Mouse (Mus musculus) midbrain, embryonic 13.5 days (tissue): Measurements from ENCODE around the gene Dnah14. TPM values are rescaled to one million over a fixed set of nuclear protein-coding genes. Genes with fewer than 3 reads are reported as not detected.

Experiments
- ATAC-seq: fragments of 200-750 bp; cut with Nextera tagmentation; 2 replicates; pipeline ENCODE4 v1.8.0; 2017; ENCODE audit warnings: mild to moderate bottlenecking, moderate TSS enrichment, moderate library complexity
- H3K27ac ChIP-seq: fragments of 300-500 bp; sonication (generic); 2 replicates; pipeline ENCODE4 v1.5.1; 2015; ENCODE audit warnings: inconsistent platforms, mild to moderate bottlenecking, moderate library complexity
- H3K27me3 ChIP-seq: fragments of 300-500 bp; sonication (generic); 2 replicates; pipeline ENCODE4 v1.6.1; 2015; ENCODE audit warnings: mild to moderate bottlenecking, inconsistent platforms
- H3K36me3 ChIP-seq: fragments of 300-500 bp; sonication (generic); 2 replicates; pipeline ENCODE4 v1.6.1; 2015; ENCODE audit warnings: mild to moderate bottlenecking, inconsistent platforms
- H3K4me1 ChIP-seq: fragments of 300-500 bp; sonication (generic); replicated peaks from 2 replicates; pipeline ENCODE4 v1.6.1; 2015; ENCODE audit warnings: inconsistent platforms
- H3K4me2 ChIP-seq: fragments of 300-500 bp; sonication (generic); replicated peaks from 2 replicates; pipeline ENCODE4 v1.6.1; 2015; ENCODE audit warnings: moderate library complexity, mild to moderate bottlenecking, inconsistent platforms
- H3K4me3 ChIP-seq: fragments of 300-500 bp; sonication (generic); replicated peaks from 2 replicates; pipeline ENCODE4 v1.5.1; 2015; ENCODE audit warnings: mild to moderate bottlenecking, inconsistent platforms
- H3K9ac ChIP-seq: fragments of 300-500 bp; sonication (generic); replicated peaks from 2 replicates; pipeline ENCODE4 v1.6.1; 2015; ENCODE audit warnings: mild to moderate bottlenecking, inconsistent platforms
- H3K9me3 ChIP-seq: fragments of 300-500 bp; sonication (generic); 2 replicates; pipeline ENCODE4 v1.6.1; 2016; ENCODE audit warnings: mild to moderate bottlenecking, inconsistent platforms
- WGBS: fragments of 180-500 bp; shearing (Covaris S2); methylation state at CpG from one replicate; pipeline ENCODE4 v1.1.7; 2015; 5-methylcytosine and 5-hydroxymethylcytosine counted together
- polyA plus RNA-seq: library from polyadenylated mRNA; unstranded; fragments of >200 nt; fragmentation: Nextera tagmentation; extraction: Ambion mirVana; gene quantifications from 2 replicates; pipeline ENCODE4 v1.2.1, GENCODE M21; 2015

Dnah14 gene
- polyA plus RNA-seq, 1 experiment from 2014 or later = 0.73 TPM

DNA sequence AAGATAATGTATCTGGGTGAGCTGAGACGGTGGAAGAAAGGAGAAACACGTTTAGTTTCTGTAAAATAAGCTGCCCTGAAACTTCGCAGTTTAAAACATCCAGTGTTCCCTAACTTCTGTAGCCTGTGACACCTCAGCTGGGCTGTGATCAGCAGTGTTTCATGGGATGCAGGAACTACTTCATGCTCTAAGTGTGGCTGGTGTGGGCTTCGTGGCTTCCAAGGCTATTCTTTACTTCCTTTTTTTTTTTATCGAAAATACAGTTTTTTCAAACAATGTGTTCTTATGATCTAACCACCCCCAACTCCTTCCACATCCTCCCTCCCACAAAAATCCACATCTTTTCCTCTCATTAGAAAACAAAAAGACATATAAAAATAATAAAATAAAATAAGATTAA is 20.9 kb upstream of the Dnah14 start:
- no peak overlapping the region for H3K4me2 ChIP-seq
- no peak overlapping the region for H3K4me3 ChIP-seq
- H3K9ac ChIP-seq = no peak overlapping the region
- WGBS = 89% methylated on average over 5 of the region's 5 CpGs
- peaks cover 15% of the 10 kb centered on the region for H3K4me1 ChIP-seq
- H3K27me3 ChIP-seq = no peaks in the 10 kb centered on the region
- H3K27ac ChIP-seq = no peak overlapping the region
- no peaks in the 10 kb centered on the region for H3K36me3 ChIP-seq
- no peak for ATAC-seq
- no peaks in the 10 kb centered on the region for H3K9me3 ChIP-seq

DNA sequence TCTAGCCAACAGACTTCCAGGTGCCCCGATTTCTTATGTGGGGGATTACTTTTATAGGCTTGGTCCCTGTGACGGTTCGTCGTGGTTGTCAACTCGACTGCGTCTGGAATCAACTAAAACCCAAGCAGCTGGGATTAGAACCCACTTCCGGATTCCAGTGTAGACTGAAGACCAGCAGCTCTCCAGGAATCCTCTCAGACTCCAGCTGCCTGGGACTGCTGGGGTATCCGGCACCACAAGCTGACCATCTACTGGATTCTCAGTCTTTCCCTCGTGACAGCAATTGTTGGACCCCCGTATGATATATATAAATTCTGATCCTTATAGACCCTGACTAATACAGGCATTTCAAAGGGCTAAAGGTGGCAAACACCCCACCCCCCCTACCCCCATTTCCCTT is 16.7 kb upstream of the Dnah14 start:
- no peak overlapping the region for H3K4me2 ChIP-seq
- H3K27ac ChIP-seq = no peak overlapping the region
- ATAC-seq = no peak
- H3K9me3 ChIP-seq = no peaks in the 10 kb centered on the region
- WGBS = 72% methylated on average over 10 of the region's 10 CpGs
- peaks cover 14% of the 10 kb centered on the region; the same call in 1 of the 2 replicates for H3K4me1 ChIP-seq
- H3K9ac ChIP-seq = no peak overlapping the region
- H3K27me3 ChIP-seq = no peaks in the 10 kb centered on the region
- no peak overlapping the region for H3K4me3 ChIP-seq
- no peaks in the 10 kb centered on the region for H3K36me3 ChIP-seq

- H3K9me3 ChIP-seq = no peaks in the 10 kb centered on the region
- ATAC-seq = no peak
- H3K4me1 ChIP-seq = peaks cover 14% of the 10 kb centered on the region; the same call in 1 of the 2 replicates
- no peaks in the 10 kb centered on the region for H3K27me3 ChIP-seq
- WGBS = 83% methylated on average over 6 of the region's 6 CpGs
- no peak overlapping the region for H3K9ac ChIP-seq
- no peak overlapping the region for H3K27ac ChIP-seq
- no peaks in the 10 kb centered on the region for H3K36me3 ChIP-seq
- H3K4me3 ChIP-seq = no peak overlapping the region
- no peak overlapping the region for H3K4me2 ChIP-seq
Measured at GRCm38 (mm10) chr1:181560325-181560724, 16.0 kb upstream of the Dnah14 start.

- Histone ChIP-seq H3K27me3 (no peaks in the 10 kb centered on the region), H3K36me3 (no peaks in the 10 kb centered on the region), H3K9me3 (no peaks in the 10 kb centered on the region), H3K4me1 (peaks cover 14% of the 10 kb centered on the region; the same call in 1 of the 2 replicates), H3K4me3 (no peak overlapping the region), H3K9ac (no peak overlapping the region), H3K27ac (no peak overlapping the region), H3K4me2 (no peak overlapping the region)
- WGBS = 52% methylated on average over 9 of the region's 9 CpGs
- ATAC-seq = no peak
Measured at GRCm38 (mm10) chr1:181560896-181561767, 15.2 kb upstream of the Dnah14 start.

GRCm38 (mm10) chr1:181561768-181562444 is 14.5 kb upstream of the Dnah14 start:
- ATAC-seq = no peak
- no peaks in the 10 kb centered on the region for H3K27me3 ChIP-seq
- H3K9me3 ChIP-seq = no peaks in the 10 kb centered on the region
- H3K4me1 ChIP-seq = peaks cover 14% of the 10 kb centered on the region; the same call in 1 of the 2 replicates
- 13% methylated on average over 8 of the region's 8 CpGs for WGBS
- H3K36me3 ChIP-seq = no peaks in the 10 kb centered on the region
- H3K4me2 ChIP-seq = no peak overlapping the region
- H3K4me3 ChIP-seq = no peak overlapping the region
- no peak overlapping the region for H3K9ac ChIP-seq
- no peak overlapping the region for H3K27ac ChIP-seq

DNA sequence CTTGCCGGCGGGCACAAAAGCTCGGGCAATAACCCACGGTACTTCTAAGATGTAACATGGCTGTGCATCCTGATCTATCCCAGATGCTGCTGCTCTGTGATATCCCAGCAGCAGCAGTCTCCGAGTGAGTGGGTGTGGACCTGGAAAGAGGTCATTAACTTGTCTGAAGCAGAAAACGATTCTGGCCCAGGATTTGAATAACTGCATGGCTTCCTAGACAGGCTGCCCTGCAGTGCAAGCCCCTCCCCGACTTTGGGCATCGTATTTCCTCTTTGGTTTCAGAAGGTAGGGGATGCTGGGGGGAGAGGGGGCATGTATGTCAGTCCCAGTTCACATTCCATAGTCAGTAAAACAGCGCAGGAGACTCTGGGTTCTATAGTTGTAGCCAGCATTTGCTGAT is 6.9 kb upstream of the Dnah14 start:
- ATAC-seq = no peak
- Histone ChIP-seq H3K36me3 (no peaks in the 10 kb centered on the region), H3K4me3 (no peak overlapping the region), H3K27ac (no peak overlapping the region), H3K27me3 (no peaks in the 10 kb centered on the region), H3K4me2 (no peak overlapping the region), H3K9me3 (no peaks in the 10 kb centered on the region), H3K9ac (no peak overlapping the region), H3K4me1 (peaks cover 3% of the 10 kb centered on the region; the same call in 1 of the 2 replicates)
- WGBS = 86% methylated on average over 9 of the region's 9 CpGs

GRCm38 (mm10) chr1:181583152-181583551 is 6.8 kb downstream of the Dnah14 start:
- H3K36me3 ChIP-seq = no peaks in the 10 kb centered on the region
- 64% methylated on average over 8 of the region's 8 CpGs for WGBS
- H3K4me2 ChIP-seq = no peak overlapping the region
- H3K9ac ChIP-seq = no peak overlapping the region
- no peak overlapping the region for H3K4me3 ChIP-seq
- ATAC-seq = no peak
- no peaks in the 10 kb centered on the region for H3K27me3 ChIP-seq
- H3K9me3 ChIP-seq = no peaks in the 10 kb centered on the region
- H3K4me1 ChIP-seq = 0 out of 2 replicates have a peak, but pooled peaks cover 4% of the 10 kb centered on the region
- H3K27ac ChIP-seq = no peak overlapping the region

DNA sequence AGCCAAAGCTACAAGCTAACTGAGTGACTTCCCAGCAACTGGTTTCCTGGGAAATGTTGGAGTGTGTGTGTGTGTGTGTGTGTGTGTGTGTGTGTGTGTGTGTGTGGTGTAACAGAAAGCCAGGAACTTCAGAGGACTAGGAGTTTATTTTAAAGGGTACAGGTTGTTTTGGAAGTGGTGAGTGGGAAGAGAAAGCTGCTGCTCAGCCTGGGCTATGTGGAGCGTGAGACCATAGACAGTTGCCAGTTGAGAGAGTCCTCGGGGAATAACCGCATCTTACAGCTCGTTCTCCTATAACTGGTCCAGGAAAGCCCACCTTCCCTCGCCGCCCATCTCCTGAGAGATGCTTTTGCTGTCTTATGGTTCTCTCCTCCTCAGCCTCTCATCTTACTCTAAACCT is 12.8 kb downstream of the Dnah14 start:
- Histone ChIP-seq H3K4me3 (no peak overlapping the region), H3K27ac (no peak overlapping the region), H3K4me1 (no peaks in the 10 kb centered on the region), H3K36me3 (no peaks in the 10 kb centered on the region), H3K9me3 (no peaks in the 10 kb centered on the region), H3K27me3 (no peaks in the 10 kb centered on the region), H3K4me2 (no peak overlapping the region), H3K9ac (no peak overlapping the region)
- WGBS = 84% methylated on average over 6 of the region's 6 CpGs
- no peak for ATAC-seq

DNA sequence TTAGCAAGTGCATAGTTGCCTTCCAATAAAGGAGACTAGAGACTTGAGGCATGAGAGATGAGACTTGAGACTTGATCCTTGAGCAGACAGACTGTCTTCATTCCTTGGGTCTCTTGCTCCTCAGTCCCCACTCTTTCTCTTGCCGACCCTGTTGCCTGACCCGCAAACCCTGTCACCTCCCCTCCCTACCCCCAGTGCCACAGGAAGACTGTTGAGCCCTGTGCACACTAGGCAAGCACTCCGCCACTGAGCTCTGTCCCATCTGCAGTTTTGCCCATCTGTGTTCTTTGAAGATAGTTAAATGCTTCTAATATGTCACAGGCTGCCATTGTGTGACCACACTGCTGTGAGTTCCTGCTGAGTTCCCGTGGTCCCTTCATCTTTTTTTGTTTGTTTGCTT is 23.0 kb downstream of the Dnah14 start:
- H3K4me1 ChIP-seq = no peaks in the 10 kb centered on the region
- no peak overlapping the region for H3K4me2 ChIP-seq
- H3K9me3 ChIP-seq = no peaks in the 10 kb centered on the region
- no peak overlapping the region for H3K4me3 ChIP-seq
- no peaks in the 10 kb centered on the region for H3K36me3 ChIP-seq
- no peaks in the 10 kb centered on the region for H3K27me3 ChIP-seq
- ATAC-seq = no peak
- no peak overlapping the region for H3K9ac ChIP-seq
- 53% methylated on average over 4 of the region's 4 CpGs for WGBS
- H3K27ac ChIP-seq = no peak overlapping the region

DNA sequence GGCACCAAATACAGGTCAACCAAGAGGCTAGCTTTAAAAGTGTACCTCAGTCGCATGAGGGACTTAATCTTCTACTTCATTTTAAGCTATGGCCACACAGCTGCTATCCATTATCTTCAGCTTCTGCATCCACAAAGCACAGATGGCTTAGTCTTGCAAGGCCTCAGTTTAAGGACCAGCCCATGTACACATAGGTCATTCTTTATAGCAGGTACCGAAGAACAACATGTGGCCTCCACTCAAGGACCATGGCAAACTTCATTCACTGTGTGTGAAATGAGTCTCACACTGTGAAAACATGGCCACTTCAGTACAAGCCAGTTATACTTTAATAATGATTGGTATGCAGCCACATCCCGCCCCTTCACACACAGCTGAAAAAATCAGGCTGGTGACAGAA is 34.8 kb downstream of the Dnah14 start:
- no peak for ATAC-seq
- Histone ChIP-seq H3K9me3 (no peaks in the 10 kb centered on the region), H3K27ac (no peak overlapping the region), H3K4me2 (no peak overlapping the region), H3K9ac (no peak overlapping the region), H3K4me1 (no peaks in the 10 kb centered on the region), H3K36me3 (no peaks in the 10 kb centered on the region), H3K27me3 (no peaks in the 10 kb centered on the region), H3K4me3 (no peak overlapping the region)
- 71% methylated on average over 3 of the region's 3 CpGs for WGBS

DNA sequence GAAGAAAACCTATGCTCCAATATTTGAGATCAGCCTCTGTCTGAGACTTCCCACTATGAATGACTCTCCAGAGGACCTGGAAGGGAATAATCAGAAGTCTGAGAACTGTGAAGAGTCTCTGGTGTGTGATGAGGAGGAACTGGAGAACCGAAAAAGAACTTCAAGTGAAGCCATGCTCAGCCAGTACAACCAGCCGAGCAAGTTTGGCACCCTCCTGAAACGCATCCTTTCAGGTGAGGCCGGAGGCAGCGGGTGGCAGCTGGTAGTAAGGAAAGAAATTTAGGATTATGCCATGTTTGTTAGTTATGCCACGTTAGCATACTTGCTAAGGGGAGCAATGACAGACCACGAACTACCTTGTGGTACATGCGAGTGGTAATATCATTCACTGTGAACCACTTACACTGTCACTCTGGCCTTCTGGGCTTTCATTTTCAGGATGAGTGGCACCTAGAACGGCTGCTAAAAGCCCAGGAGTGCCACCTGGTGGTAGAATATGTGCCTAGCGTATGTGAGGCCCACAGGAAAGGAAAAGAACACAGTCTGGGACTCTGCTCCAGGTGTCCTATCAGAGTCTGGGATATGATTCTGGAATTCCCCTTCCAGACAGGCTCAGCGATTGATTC is 39.6 kb downstream of the Dnah14 start:
- Histone ChIP-seq H3K27me3 (no peaks in the 10 kb centered on the region), H3K4me1 (no peaks in the 10 kb centered on the region), H3K4me3 (no peak overlapping the region), H3K36me3 (no peaks in the 10 kb centered on the region), H3K9ac (no peak overlapping the region), H3K27ac (no peak overlapping the region), H3K4me2 (no peak overlapping the region), H3K9me3 (no peaks in the 10 kb centered on the region)
- WGBS = 45% methylated on average over 11 of the region's 11 CpGs
- no peak for ATAC-seq

- Histone ChIP-seq H3K4me2 (no peak overlapping the region), H3K27me3 (no peaks in the 10 kb centered on the region), H3K4me1 (no peaks in the 10 kb centered on the region), H3K27ac (no peak overlapping the region), H3K9me3 (no peaks in the 10 kb centered on the region), H3K36me3 (no peaks in the 10 kb centered on the region), H3K9ac (no peak overlapping the region), H3K4me3 (no peak overlapping the region)
- no peak for ATAC-seq
- WGBS = 50% methylated on average over 5 of the region's 5 CpGs
Measured at GRCm38 (mm10) chr1:181617332-181617731, 41.0 kb downstream of the Dnah14 start.
